Mouse (Mus musculus) frontal cortex, postnatal 14 days (tissue): ENCODE measurements at regions not wholly inside any gene's neighbourhood (a gene's known extent, or its start where the extent isn't known, plus 50 kb on each side); places are given as distances from the start of the nearest gene placed in this dataset.
A peak's percentile ranks its signal among the peaks of the same experiment; 100 is the strongest.

Experiments
- DNase-seq, 2 experiments: peaks; one replicate each; pipeline ENCODE4 v3.0.0; 2022; ENCODE audit warnings: low spot score in 2 of 2

DNA sequence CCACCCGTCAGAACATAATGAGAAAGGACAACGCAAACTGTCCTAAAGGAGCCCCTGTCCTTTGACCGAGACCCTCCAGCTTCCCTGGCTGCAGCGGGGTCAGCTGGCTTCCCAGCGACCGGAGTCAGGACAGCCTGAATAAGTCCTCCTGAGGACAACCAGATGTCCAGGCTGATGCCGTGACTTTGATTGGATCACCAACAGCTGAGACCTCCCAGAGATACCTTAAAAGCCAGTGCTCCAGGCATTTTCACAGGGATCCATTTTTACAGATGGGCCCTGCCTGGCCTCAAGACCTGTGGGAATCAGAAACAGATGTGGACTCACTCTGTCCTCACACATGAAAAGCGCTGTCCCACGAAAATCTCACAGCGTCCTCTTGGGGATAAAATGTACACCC lies 158.7 kb upstream of the Foxq1 start:
- no peak for DNase-seq

GRCm38 (mm10) chr13:31400401-31400800 lies 155.5 kb upstream of the Foxq1 start:
- no peak for DNase-seq

GRCm38 (mm10) chr13:31405312-31405711 lies 150.6 kb upstream of the Foxq1 start:
- no peak for DNase-seq

DNA sequence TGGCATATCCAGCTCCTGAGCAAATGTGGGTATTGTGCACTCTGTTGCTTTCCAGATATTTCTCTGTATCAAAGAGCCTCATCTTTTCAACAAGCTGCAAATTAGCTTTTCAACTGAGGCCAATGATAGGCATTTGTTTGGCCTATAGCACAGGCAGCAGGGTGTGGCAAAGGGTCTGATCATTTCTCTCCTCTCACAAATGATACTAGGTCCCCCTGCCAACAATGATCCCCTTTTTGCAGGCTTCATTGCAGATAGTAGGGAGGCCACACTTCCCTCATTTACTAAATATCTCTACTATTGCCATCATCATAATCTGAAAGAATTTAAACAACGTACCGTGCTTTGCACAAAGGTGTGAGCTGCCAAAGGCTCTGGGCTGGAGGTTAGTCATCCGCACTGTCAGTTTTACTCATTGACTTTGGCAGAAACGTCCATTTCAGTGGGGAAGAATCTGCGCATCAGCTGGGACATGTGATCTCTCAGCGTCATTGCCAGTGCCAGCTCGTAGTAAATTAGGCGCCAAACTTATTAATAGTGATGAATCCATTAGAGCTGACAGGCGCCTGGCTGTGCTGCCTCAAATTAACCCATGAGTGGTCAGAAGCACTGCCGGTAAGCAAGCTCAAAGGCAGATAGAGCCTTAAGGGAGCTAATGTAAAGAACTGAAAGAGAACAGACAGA lies 147.4 kb upstream of the Foxq1 start:
- no peak for DNase-seq

DNA sequence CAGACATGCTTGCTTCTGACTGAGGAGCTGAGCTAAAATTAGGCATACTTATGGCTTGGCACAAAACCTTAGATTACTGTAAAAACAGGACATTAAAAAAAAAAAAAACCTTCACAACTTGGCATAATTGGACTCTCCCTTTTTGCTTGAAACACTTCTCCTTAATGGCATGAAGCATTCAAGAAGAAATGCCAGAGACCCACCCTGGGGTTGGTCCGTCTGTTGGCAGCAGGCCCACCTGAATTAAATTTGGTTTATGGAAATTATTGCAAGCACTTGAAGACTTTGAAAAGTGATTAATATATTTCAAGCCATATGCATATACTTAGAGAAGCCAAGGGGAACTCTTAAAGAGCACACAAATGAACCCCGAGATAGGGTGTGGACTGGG lies 146.8 kb upstream of the Foxq1 start:
- no peak for DNase-seq

- DNase-seq, result no peak
Observed at GRCm38 (mm10) chr13:31421556-31421955, 134.4 kb upstream of the Foxq1 start.

DNA sequence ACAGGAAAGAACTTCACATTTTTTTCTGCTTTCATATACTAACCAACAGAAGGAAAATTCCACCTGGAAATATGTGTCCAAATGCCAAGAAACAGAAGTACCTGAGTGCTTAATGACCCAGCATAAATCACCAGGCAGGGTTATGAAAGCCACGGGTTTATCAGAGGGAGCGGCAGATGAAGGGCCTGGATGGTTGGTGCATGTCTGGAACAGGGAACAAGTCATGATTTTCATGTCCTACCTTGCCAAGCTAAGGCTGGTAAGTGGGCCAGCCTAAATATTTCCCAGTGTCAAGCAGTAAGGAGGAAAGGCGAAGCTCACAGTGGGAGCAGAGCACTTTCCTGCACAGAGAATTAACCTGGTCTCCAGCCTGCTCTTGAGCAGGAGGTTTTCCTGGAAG lies 132.3 kb upstream of the Foxq1 start:
- DNase-seq, result no peak

GRCm38 (mm10) chr13:31425825-31426500 lies 130.0 kb upstream of the Foxq1 start:
- no peak for DNase-seq

GRCm38 (mm10) chr13:31436434-31436833 lies 119.5 kb upstream of the Foxq1 start:
- no peak for DNase-seq

- no peak for DNase-seq
Observed at GRCm38 (mm10) chr13:31439761-31440627, 115.9 kb upstream of the Foxq1 start.

- DNase-seq, result peak; percentile 4 to 5
Observed at GRCm38 (mm10) chr13:31458883-31459282, 97.1 kb upstream of the Foxq1 start.

DNA sequence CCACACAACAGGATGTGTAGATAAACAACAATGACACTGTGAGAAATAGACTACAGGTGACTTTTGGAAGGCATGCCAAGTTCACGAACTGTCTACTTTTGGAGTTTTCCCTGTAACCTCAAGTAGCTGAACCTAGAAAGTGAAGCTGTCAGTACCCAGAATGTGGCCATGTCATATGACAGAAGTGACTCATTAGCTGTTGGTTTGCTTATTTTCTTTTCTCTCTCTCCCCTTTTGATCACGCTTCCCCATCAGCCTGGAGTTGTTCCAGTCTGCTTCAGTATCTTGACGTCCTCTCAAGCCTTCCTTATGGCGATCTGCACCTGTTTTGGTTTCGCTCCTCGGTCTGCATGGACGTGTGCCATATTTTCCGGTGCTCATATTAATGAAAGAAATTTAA lies 90.8 kb upstream of the Foxq1 start:
- DNase-seq, result no peak

GRCm38 (mm10) chr13:31465711-31466110 lies 90.2 kb upstream of the Foxq1 start:
- DNase-seq, result no peak

GRCm38 (mm10) chr13:31468131-31468530 lies 87.8 kb upstream of the Foxq1 start:
- DNase-seq, result no peak

DNA sequence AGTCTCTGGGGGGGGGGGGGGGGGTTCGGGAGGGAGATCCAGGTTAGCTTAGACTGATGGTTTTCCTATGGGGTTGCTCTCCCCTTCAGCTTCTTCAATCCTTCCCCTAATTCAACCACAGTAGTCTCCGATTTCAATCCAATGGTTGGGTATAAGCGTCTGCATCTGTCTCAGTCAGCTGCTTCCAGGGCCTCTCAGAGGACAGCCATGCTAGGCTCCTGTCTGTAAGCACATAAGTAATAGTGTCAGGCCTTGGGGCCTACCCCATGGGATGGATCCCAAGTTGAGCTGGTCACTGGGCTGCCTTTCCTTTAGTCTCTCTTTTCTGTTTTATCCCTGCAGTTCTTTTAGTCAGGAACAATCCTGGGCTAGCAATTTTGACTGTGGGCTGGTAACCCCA lies 87.0 kb upstream of the Foxq1 start:
- DNase-seq, result no peak

- no peak for DNase-seq
Observed at GRCm38 (mm10) chr13:31472366-31472765, 83.6 kb upstream of the Foxq1 start.

DNA sequence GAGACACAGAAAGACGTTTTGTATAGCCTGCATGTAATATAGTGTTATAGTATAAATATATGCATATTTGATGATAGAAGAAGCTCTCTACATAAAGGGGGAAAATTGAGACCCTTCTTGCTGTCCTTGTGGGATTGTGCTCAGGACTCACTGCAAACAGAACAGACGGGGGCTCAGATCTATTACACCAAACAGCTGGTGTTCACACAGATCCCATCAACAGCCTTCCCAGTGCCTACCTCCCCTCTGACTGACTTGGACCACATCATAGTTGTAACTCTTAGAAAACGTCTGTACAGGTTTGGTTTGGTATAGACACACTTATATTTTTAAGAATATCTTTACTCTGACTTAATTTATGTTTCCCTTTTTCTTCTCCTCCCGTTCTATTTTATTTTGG lies 83.1 kb upstream of the Foxq1 start:
- DNase-seq, result no peak

DNA sequence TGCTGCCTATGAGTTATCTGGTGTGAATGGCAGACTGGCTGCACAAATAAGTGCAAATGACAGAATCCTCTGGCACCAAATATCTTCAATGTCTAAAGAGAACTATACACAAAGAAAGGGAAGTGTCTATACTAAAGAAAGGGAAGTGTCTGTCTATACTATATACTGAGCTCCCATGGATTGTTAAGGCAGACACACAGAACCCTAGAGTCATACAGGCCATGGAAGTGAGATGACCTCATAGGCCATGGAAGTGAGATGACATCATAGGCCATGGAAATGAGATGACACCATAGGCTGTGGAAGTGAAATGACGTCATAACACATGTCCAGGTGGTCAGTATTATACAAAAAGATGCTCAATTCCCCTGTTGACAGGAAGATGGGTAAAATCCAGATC lies 82.7 kb upstream of the Foxq1 start:
- DNase-seq, result no peak

- peak; percentile 6 to 10 for DNase-seq
Observed at GRCm38 (mm10) chr13:31475845-31476244, 80.1 kb upstream of the Foxq1 start.

- no peak for DNase-seq
Observed at GRCm38 (mm10) chr13:31477171-31477867, 78.6 kb upstream of the Foxq1 start.

GRCm38 (mm10) chr13:31481105-31481844 lies 74.7 kb upstream of the Foxq1 start:
- no peak for DNase-seq
